Mouse (Mus musculus): ENCODE measurements around the gene Greb1. TPM values are rescaled to one million over a fixed set of nuclear protein-coding genes. Genes with fewer than 3 reads are reported as not detected.
A peak's percentile ranks its signal among the peaks of the same experiment; 100 is the strongest.

Gene Greb1
- total RNA-seq, 2 experiments from 2014 or later, result 43.7 to 54.7 TPM

DNA sequence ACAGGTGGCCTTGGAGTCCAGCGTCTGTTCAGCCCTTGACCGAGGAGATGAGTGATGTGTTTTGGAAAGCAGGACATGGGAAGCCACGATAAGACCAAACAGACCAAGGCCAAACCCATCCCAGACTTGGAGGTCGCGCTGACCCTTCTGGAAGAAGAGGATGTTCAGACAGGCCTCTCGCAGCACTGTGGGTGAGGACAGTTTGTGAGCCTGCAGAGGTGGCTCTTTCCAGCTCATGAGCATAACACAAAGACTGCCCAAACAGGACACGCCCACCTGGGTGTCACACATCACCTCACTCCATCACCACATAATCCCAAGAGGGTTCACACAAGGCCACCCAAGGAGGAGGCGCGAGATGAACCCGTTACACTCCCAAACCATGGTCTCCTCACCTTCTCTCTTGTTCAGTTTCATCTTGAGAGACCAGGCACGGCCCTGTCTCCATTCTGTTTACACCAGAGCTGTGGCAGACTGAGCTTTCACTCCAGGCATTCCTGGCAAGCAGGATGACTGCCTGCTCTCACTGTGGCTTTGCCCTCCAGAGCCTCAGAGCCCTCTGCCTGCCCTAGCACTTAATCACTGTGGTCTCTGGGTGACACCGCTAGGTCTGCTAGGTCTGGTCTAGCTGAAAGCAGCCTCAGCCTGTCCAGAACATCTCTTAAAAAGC lies 35.8 kb downstream of the Greb1 start:
- DNase-seq (ENCODE audit: low spot score in 2 of 2), result peak in 1 of 2 experiments; percentile 38

DNA sequence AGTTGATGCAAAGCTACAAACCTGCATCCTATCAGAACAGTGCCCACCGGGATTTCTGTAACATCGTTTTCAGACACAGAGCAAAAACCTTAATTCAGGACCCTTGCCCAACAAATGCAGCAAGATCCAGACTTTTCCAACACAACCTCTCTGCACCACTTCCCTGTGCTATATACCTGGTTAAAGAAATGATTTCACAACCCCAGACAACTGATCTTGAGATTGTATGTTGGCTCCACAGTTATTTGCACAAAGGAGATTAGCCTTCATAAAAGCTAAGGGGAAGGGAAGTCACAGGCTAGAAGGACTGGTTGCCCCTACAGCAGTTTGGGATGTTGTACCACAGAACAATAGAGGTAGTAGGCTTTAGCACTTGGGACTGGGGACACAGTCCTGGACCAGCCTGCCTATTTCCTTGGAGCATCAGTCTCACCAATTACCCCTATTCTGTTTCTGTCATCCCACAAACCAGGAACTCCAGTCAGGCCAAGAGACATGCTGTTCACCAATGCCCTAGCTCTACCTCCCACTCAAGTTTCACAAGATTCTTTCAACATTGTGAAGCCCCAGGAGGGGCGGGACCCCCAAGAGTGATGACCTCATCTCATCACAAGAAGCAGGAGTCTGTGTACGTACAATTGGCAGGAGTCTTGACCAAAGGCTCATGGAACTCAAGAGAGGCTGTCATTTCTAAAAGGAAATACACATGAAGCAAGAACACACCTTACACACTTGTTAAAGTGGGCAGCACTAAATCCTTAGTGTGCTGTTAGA lies 36.9 kb downstream of the Greb1 start:
- DNase-seq (ENCODE audit: low spot score in 2 of 2), result no peak

DNA sequence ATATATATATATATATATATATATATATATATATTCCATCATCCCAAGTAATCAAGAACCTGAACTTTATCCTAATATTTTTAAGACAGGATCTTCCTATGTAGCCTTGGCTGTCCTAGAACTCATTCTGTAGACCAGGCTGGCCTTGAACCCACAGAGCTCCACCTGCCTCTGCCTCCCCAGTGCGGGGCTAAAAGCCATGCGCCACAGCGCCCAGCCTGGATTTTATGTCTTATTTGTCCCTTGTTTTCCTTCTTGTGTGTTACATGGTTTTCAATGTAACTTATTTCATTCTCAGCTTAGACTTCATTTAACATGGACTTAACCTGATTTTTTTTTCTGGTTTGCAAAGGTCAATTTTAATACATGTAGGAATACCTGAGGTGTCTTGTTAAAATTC lies 39.2 kb downstream of the Greb1 start:
- no peak for DNase-seq (ENCODE audit: low spot score in 2 of 2)

DNA sequence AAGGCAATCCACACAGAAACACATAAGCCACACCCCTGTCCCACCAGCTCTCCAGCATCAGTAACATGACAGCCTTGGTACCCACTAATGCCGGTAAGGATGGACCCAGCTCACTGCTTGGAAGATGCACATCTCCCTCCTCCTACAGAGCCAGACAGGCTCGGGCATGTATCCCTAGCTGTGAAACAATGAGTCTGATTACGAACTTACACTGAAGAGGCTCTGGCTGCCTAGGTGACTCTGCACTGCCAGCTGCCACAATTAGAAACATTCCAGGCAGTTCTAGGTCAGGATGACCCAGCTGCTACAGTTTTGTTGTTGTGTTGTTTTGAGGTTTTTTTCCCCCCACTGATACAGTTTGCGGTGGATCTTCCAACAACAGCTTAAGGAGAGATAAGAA lies 40.4 kb downstream of the Greb1 start:
- DNase-seq (ENCODE audit: low spot score in 2 of 2), result no peak

DNA sequence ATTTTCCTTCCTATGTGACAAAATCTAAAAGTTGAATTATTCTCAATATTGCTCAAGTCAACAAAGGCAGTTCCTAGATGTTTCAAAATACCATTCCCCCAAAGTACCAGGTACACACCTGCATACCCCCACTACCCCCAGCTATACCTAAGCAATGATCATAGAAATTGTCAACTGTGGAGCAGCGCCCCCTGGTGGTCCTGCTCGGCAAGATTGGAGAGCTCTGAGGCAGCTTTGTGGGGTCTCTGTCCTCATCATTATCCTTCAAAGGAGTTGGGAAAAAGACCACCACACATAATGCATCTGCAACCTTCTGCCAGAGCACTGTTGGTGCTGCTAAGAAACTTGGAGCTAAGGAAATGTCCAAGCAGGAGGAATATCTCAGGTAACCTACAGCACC lies 46.4 kb downstream of the Greb1 start:
- peak; percentile 68 to 76 for DNase-seq (ENCODE audit: low spot score in 2 of 2)

DNA sequence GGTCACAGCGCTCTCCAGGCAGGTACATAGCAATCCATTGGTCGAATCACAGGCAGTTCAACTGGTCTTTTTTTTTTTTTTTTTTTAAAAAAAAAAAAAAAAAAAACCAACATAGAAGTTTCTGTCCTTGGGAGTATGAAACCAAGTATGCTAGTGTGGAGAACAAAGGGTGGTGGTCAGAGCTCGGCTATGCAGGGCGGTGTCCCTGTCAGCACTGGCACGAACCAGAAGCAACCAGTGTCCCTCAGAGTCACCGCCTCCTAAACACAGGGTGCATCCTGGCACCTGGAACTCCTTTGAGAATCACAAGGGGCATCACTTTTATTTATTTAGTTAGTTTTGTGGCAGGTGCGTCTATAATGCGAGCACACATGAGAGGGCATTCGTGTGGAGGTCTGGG lies 47.1 kb downstream of the Greb1 start:
- no peak for DNase-seq (ENCODE audit: low spot score in 2 of 2)

DNA sequence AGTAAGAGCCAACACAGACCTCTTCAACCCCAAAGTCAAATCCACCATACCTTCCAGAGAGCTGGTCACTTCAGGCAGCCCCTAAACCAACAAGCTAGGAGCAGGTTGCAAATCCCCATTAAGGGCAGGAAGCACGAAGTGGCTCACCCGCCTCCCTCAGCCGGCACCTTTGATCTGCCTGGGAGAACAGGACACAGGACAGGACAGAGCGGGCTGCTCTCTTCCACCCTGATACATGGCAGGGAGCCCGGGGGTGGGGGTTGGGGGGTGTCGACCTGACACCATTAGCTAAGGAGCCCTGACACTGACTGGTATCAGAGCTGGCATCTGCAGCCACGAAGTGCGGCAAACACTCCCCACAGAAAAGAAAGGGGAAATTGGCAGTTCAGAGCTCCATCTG lies 47.6 kb downstream of the Greb1 start:
- no peak for DNase-seq (ENCODE audit: low spot score in 2 of 2)

DNA sequence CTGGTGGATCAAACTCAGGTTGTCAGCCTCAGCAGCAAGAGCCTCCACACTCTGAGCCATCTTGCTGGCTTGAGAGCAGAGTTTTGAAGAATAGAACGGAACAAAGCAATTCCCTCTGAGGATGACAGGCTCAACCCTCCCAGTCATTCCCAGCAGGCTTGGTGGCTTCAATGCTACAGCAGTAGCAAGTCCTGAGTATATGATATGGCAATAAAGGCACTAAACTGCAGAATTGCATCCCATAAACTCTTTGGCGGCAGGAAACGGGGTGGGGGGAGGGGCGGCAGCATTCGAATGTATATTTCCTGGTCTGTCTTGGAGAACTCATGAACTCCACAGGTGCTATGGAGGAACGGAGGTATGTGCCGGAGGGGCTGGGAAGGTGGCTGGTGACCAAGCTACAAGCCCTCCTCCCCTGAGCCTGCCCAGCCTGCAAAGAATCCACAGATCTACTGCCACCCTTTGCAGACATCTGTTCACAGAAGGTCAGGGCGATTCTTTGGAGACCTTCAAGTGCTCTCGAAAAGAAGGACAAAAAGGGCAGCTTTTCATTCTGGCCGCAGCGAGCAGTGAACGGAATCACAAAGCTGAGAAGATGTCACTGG lies 48.3 kb downstream of the Greb1 start:
- DNase-seq (ENCODE audit: low spot score in 2 of 2), result no peak

DNA sequence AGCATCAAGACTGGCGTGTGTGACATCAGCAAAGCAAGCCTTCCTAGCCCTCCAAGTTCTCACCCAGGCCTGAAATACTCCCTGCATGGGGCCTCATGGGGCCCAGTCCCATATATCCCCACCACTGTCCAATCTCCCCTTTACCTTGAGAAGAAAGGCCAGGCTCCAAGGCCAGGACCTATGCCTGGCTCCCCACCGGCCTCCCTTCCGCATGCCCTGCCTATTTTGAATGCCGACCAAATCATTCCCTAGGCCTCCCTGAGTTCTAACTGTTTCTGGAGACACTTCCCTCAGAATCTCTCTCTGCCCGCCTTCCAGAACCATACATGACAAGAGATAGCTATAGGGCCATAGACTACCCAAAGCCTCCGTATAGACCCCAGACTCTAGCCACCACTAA lies 49.1 kb downstream of the Greb1 start:
- DNase-seq (ENCODE audit: low spot score in 2 of 2), result no peak

DNA sequence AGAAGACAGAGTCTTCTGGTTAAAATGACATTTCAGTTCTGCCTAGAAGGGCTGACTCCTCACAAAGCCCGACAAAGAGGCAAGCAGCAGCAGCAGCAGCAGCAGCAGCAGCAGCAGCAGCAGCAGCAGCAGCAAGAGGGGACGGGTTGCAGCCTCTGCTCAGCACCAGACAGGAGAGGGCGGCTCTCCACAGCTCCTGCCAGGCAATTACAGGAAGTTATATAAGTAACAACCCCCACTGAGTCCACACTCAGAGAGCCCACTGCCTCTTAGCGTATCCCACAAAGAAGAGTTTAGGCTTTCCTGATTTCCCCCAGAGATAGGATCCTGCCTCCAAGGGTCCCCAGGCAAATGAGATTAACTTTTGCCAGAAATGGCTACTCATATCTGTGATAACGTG lies 60.6 kb downstream of the Greb1 start:
- no peak for DNase-seq (ENCODE audit: low spot score in 2 of 2)

DNA sequence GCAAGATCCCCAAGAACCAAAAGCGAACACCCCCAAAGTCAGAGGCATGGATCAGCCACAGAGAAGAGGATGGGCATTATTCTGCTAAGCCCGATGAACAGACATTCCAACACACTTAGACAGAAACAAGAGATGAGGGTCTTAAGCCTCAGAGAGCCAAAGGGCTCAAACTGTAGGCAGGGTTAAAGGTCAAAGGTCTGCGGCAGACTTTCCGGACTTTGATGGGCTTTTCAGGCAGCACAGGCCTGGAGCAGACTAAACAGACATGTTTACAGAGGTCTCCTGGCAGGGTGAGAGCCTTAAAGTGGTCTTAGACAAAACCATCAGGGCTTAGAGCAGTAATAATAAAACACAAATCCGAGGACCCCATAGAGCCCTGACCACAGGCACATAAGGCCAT lies 63.4 kb downstream of the Greb1 start:
- DNase-seq (ENCODE audit: low spot score in 2 of 2), result no peak

DNA sequence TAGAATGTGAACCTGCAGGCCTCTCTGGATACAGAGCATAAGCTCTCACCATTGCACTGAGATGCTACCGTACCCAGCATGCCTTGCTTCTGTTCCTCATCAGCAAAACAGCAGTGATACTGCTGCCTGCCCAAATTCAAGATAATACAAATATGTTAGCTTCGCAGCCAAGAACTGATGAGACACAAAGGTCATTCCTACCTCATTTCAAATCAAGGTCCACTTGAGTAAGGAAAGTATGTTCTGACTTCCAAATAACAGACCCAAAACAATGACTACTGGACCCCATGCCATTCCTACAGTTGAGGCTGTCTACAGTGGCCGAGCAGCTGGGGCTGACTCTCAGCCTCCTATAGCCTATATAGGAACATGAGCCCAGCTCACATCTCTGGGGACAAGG lies 66.0 kb downstream of the Greb1 start:
- DNase-seq (ENCODE audit: low spot score in 2 of 2), result no peak

DNA sequence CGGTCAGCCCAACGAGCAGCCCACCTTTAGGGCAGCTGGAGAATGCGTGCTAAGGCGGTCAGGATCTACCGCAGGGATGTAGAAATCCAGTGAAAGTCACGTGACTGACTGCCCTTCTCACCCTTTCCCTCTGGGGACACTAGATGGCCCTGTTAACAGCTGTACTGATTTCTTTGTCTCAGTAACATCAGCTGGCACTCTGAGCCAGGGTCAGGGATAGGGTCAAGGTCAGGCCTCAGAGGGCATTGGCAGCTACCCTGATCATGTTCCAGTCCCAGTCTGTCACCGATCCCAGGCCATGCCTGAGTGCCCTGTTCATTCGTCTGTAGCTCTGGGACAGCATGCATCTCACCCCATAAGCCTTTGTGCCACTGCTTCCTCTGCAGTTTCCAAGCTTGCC lies 66.7 kb downstream of the Greb1 start:
- DNase-seq (ENCODE audit: low spot score in 2 of 2), result peak in 1 of 2 experiments; percentile 57

DNA sequence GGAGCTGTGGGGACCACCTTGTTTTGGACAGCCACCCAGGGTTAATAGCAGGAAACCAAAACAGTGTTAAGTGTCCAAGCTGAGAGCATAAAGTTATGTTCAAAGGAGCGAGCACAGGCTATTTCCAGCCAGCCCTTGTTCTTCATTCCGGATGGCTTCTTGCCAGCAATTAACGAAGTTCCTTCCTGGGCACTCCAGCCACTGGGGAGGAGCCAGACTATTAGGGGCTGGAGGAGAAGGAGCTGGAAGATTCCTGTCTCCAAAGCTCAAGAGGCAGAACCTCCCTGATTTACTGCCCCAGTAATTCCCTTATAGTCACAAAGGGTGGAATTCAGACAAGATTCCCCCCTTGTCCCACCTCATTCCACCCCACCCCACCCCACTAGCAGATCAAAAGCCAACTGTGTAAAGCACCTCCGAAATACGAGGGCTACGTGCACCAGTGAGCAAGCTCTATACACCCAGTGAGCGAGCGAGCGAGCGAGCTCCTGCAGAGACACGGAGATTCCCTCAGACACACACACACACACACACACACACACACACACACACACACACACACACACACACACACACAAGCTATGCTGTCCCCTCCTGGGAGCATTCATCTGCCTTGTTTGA lies 69.5 kb downstream of the Greb1 start:
- DNase-seq (ENCODE audit: low spot score in 2 of 2), result no peak

DNA sequence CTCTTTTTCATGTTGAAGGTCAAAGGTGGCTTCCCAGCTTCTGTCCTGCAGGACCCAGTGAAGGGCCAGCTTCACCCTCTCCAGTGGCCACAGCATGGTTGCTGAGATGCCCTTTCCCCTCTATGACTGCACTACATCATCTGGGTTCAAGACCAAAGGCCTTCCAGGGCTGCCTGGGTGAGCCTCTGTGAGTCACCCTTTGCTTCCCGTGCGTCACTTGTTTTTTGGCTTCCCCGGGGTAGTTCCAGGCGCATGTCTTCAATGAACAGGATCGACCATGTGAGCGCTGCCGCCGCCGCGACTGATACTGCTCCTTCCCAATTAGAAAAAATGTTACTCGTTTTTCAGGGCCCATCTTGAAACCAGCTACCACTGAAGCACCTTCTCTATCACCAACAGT lies 70.5 kb downstream of the Greb1 start:
- peak; percentile 42 to 55 for DNase-seq (ENCODE audit: low spot score in 2 of 2)

DNA sequence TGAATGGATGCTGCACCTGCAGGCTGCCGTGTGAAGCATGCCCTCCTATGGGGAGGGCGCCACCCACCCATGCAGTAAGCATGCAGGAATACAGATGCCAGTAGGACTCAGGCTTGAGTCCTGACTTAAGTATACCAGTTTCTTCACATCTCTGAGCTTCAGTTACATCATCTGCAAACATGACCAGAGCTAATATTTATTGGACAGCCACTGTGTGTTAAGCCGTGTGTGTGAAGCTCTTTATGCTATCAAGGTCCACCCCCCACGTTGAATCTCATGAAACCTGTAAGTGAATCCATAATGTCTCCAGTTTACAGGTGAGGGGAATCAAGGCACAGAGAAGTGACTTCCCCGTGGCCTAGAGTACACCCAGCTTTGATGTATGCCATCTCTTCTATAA lies 72.5 kb downstream of the Greb1 start:
- no peak for DNase-seq (ENCODE audit: low spot score in 2 of 2)

DNA sequence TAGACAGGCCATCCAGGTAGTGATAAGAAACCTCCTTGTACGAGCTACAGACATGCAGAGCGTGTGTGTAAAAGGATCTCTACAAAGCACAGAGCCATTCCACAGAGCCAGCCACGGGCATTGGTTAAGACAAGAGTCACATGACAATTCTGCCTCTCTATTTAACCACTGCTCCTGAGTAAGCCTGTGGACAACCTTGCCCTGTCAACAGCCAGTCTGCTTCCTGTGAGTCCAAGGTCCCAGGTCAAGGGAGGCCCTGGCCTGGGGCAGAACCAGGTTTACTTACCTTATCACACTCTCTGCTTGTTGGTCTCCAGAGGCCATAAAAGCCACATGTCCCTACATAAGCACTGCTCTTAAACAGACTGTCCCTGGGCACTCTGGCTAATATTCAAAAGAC lies 74.5 kb downstream of the Greb1 start:
- no peak for DNase-seq (ENCODE audit: low spot score in 2 of 2)

DNA sequence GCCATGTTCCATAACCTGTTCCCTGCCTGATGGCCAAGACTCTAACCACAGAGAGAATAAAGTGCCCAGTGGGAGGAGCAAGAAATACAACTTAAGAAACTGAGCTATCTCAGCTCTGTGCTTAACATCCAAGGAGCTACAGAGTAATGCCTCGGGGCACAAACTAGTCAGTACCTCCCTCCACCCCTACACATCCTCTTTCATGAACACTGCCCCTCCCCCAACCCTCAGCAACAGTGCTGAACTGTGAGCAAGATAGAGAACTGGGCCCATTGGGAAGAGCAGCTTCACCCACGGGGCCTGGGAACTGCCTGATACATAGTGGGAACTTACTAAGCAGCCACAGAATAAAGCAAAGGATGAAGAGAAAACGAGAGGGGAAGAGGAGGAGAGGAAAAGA lies 77.1 kb downstream of the Greb1 start:
- DNase-seq (ENCODE audit: low spot score in 2 of 2), result no peak

DNA sequence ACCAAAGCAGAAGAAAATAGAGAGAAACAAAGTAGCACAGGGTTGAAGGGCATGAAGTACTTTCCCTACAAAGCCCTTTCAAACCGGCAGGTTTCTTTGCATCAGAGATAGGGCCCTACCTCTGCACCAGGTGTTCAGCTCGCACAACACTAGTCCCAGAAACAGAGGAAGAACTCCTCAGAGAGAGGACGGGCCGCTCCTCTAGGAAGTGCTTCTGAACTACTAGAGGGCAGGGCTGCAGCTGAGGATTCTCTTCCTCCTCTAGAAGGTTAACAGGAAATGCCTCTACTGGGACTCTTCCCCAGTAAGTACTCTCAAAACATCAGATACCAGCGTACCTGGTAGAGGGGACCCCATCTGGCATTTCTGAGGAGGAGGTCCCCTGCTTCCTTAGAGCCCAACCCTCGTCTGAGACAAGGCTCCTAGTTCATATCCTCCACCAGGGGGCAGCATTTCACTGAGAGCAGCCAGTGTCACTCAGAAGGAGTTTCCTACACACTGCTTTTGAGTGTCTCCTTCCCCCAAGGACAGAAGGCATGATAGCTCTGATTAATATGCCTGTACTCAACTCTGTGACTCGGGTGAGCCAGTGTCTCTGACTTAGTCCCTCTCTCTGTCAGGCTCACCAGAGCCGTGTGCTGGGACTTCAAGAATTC lies 81.9 kb downstream of the Greb1 start:
- peak; percentile 48 for DNase-seq (ENCODE audit: low spot score in 2 of 2)

DNA sequence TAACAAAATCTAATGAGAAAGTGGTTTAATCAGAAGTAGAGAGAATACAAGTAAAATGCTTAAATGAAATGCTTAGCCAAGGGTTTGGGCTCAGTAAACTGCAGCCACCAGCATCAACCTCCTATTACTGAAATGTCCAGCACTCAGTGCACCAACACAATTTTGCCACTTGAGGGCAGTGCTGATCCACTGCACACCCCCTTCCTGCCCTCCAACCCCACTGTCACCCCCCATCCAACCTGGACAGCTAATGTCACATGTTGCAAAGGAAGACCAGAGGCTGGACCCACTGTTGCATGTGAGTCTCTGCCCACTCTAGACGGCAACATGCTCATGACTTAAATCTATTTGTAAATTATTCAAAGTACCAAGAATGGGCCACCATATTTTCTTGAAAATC lies 83.0 kb downstream of the Greb1 start:
- DNase-seq (ENCODE audit: low spot score in 2 of 2), result peak; percentile 43 to 53

DNA sequence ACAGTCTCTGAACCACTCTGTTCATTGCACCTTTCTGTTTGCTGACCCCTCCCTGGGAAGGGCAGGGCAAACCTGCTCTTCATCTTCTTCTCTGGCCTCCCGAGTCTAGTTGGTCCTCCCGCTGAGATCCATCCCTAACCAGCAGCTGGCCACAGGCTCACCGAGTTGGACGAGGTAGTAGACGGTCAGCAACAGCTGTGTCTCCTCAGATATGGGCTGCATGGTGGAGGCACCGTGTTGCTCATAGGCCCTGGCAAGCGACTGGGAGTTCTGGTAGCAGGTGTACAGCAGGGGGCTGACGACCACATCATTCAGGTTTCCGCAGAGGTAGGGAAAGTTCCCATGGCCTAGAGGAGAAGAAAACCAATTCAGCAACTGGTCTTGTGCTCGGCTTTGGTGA lies 86.1 kb downstream of the Greb1 start:
- no peak for DNase-seq (ENCODE audit: low spot score in 2 of 2)

DNA sequence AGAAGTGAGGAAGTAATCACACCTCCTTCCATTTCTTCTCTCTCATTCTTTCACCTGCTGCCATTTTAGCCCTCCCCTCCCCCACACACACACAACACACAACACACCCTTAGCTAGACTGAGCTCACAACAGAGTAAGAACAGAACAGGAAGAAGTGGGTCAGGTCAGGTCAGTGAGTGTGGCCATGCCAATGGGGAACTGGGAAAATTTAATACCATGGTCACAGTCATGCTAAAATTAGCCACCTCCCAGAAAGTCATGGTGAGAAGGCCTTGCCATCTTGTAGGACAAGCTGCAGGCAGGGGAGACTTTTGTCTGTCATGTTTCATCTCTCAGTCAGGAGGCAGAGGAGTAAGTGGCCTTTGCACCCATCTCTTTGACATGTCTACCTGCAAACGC lies 102.0 kb downstream of the Greb1 start:
- DNase-seq (ENCODE audit: low spot score in 2 of 2), result no peak

Data from adrenal gland, adult 18-20 months (tissue).